Mouse (Mus musculus) heart, embryonic 13.5 days (tissue): Measurements from ENCODE around the gene Mcm2. TPM values are rescaled to one million over a fixed set of nuclear protein-coding genes. Genes with fewer than 3 reads are reported as not detected.

Experiments used
- ATAC-seq: fragments of 200-750 bp; cut with Nextera tagmentation; 2 replicates; pipeline ENCODE4 v1.8.0; 2017; ENCODE audit warnings: moderate TSS enrichment; ENCODE audit not compliant: insufficient number of reproducible peaks, low FRiP score, low TSS enrichment; ENCODE audit errors: extremely low read depth
- H3K27ac ChIP-seq: fragments of 300-500 bp; sonication (generic); replicated peaks from 2 replicates; pipeline ENCODE4 v1.5.1; 2015; ENCODE audit warnings: moderate library complexity, mild to moderate bottlenecking, inconsistent platforms
- H3K27me3 ChIP-seq: fragments of 300-500 bp; sonication (generic); replicated peaks from 2 replicates; pipeline ENCODE4 v1.6.1; 2015; ENCODE audit warnings: mild to moderate bottlenecking, inconsistent platforms
- H3K36me3 ChIP-seq: fragments of 300-500 bp; sonication (generic); 2 replicates; pipeline ENCODE4 v1.6.1; 2015; ENCODE audit warnings: mild to moderate bottlenecking, inconsistent platforms
- H3K4me1 ChIP-seq: fragments of 300-500 bp; sonication (generic); 2 replicates; pipeline ENCODE4 v1.6.1; 2015; ENCODE audit warnings: inconsistent platforms
- H3K4me2 ChIP-seq: fragments of 300-500 bp; sonication (generic); 2 replicates; pipeline ENCODE4 v1.6.1; 2015; ENCODE audit warnings: inconsistent platforms, mild to moderate bottlenecking, moderate library complexity
- H3K4me3 ChIP-seq: fragments of 300-500 bp; sonication (generic); 2 replicates; pipeline ENCODE4 v1.5.1; 2015; ENCODE audit warnings: moderate library complexity, mild to moderate bottlenecking, inconsistent platforms
- H3K9ac ChIP-seq: fragments of 300-500 bp; sonication (generic); 2 replicates; pipeline ENCODE4 v1.6.1; 2015; ENCODE audit warnings: inconsistent platforms, mild to moderate bottlenecking, moderate library complexity
- H3K9me3 ChIP-seq: fragments of 300-500 bp; sonication (generic); 2 replicates; pipeline ENCODE4 v1.6.1; 2016; ENCODE audit warnings: inconsistent platforms
- WGBS: fragments of 180-500 bp; shearing (Covaris S2); methylation state at CpG from one replicate; pipeline ENCODE4 v1.1.7; 2015; ENCODE audit warnings: mixed read lengths; 5-methylcytosine and 5-hydroxymethylcytosine counted together
- polyA plus RNA-seq: library from polyadenylated mRNA; unstranded; fragments of >200 nt; fragmentation: Nextera tagmentation; extraction: Ambion mirVana; gene quantifications from 2 replicates; pipeline ENCODE4 v1.2.1, GENCODE M21; 2015

Gene Mcm2
- polyA plus RNA-seq, 1 experiment from 2014 or later, result 98.3 TPM

DNA sequence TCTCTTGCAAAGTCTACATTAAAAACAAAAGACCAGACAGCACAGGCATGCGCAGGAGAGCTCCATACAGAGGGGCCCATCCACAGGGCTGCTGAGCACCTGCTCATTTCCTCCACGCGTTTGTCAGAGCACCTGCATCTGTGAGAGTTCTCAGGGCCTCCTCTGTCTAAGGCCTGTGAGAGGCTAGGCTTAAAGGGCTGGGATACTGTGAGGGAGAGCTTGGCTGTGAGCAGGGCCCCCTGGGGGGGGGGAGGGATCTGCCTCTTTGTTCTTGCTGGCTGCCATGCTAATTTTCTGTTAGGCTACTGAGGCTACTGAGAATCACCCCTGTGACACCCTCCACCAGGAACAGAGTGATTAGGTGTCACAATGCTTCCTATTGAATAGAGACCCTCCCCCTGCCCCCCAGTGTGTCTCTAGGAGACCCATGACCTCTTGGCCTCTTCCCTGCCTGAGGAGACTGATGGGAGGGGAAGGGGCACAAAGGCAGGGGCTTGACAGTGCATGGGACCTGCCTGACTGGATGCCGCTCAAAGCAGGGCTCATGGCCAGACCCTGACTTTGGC is 27.1 kb upstream of the Mcm2 start:
- H3K27ac ChIP-seq, result peak overlapping the region; percentile 76
- ATAC-seq, result no peak
- H3K27me3 ChIP-seq, result no peaks in the 10 kb centered on the region
- H3K9me3 ChIP-seq, result no peaks in the 10 kb centered on the region
- no peak overlapping the region for H3K4me2 ChIP-seq
- WGBS, result 32% methylated on average over 4 of the region's 4 CpGs
- no peaks in the 10 kb centered on the region for H3K36me3 ChIP-seq
- peaks cover 58% of the 10 kb centered on the region for H3K4me1 ChIP-seq
- H3K9ac ChIP-seq, result peak overlapping the region; percentile 41; the same call in 1 of the 2 replicates
- H3K4me3 ChIP-seq, result no peak overlapping the region

DNA sequence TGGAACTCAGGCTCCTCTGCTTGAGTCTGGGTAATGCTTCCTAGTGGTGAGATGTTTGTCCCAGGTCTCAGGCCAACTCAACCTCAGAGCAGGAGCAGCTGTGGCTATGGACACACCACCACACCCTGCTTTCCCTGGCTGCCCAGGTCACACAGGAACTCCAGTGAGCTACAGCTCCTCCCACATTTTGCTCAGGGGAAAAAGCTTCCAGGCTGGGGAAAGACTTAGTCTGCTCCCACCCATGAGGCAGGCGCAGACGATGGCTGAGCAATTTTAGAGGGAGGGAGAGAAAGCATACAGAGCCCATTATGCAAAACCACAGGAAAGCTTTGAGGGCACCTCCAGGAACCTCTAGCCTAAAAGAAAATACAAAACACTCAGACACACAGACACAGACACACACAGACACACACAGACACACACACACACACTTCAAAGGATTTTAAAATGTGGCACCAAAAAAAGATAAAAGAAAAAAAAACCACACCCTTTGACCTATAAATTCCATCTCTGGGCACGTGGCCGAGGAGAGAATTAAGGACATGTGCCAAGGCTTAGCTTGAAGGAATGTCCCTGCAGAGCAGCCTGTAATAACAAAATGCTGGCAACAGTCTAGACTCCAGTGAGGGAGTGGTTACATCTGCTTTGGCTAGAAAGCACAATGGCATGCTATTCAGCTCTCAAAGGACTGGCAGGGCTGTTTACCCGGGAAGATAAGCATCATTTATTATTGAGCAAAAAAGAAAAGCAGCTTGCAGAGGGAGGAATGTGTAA is 26.1 kb upstream of the Mcm2 start:
- no peak for ATAC-seq
- Histone ChIP-seq H3K27ac (peak overlapping the region; percentile 76), H3K4me1 (peaks cover 62% of the 10 kb centered on the region), H3K9me3 (no peaks in the 10 kb centered on the region), H3K4me3 (no peak overlapping the region), H3K4me2 (no peak overlapping the region), H3K27me3 (no peaks in the 10 kb centered on the region), H3K9ac (0 out of 2 replicates have a peak overlapping the region, but pooled peaks have one; percentile 33), H3K36me3 (no peaks in the 10 kb centered on the region)
- 19% methylated on average over 5 of the region's 5 CpGs for WGBS

DNA sequence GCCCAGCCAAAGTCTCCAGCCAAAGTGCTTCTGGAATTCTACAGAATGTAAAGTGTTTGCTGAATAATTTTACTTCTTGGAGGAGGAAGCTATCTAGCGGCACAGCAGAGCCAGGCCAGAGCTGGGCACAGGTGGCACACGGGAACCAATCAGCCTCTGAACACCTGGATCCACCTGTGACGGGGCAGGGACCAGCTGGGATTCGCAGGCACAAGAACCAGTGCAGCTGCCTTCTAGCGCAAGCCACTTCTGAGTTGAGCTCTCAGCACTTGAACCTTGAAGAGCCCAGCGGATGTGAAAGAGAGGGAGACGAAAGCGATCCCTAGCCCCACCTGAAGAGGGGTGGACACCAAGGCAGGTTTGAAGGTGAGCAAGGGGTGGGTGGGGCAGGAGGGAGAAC is 20.2 kb upstream of the Mcm2 start:
- WGBS, result 69% methylated on average over 8 of the region's 8 CpGs

DNA sequence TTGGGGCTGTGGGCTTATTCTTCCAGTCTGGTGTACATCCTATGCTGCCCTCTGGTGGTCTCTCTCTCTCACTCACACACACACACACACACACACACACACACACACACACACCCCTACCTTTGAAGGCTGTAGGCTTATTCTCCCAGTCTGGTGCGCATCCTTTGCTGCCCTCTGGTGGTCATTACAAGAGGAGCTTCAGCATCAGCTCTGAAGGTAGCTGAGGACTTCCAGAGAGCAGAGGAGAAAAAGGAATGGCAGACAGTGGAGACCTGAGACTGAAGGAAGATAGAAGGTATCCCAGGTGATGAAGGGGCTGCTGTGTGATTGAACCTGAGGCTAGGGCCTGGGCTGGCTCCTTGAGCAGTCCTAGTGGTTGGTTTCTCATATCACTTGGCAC is 17.6 kb upstream of the Mcm2 start:
- Histone ChIP-seq H3K27me3 (no peaks in the 10 kb centered on the region; the same call in 1 of the 2 replicates), H3K36me3 (peaks cover 21% of the 10 kb centered on the region), H3K9ac (no peak overlapping the region), H3K4me3 (no peak overlapping the region), H3K9me3 (no peaks in the 10 kb centered on the region), H3K4me1 (peaks cover 42% of the 10 kb centered on the region), H3K27ac (no peak overlapping the region), H3K4me2 (no peak overlapping the region)
- ATAC-seq, result peak; percentile 41
- 43% methylated on average over 1 of the region's 1 CpGs for WGBS

More for the DNA sequence above, 20.2 kb upstream of the Mcm2 start:
- Histone ChIP-seq H3K36me3 (no peaks in the 10 kb centered on the region), H3K4me1 (peaks cover 36% of the 10 kb centered on the region), H3K4me3 (no peak overlapping the region), H3K9ac (no peak overlapping the region), H3K4me2 (no peak overlapping the region), H3K27ac (no peak overlapping the region), H3K27me3 (no peaks in the 10 kb centered on the region; the same call in 1 of the 2 replicates), H3K9me3 (no peaks in the 10 kb centered on the region)
- no peak for ATAC-seq

DNA sequence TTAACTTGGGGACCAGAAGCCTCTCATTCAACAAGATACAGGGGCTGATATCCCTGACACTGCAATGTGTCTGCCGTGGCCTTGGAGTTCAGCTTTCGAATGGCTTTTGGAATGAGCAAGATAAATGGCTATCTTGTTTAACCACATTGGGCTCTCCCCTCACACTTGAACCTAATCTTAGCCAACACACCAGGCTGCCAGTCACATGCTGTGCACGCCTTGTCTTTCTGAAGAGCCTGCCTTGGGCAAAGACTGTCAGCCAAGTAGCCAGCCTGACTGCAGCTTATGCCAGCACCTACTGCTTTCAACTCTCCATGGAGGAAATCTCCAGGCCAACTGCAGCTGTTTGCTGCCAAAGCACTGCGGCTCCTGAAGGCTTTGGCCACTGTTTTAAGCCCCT is 16.9 kb upstream of the Mcm2 start:
- no peak overlapping the region for H3K4me3 ChIP-seq
- 25% methylated on average over 4 of the region's 4 CpGs for WGBS
- ATAC-seq, result peak; percentile 23; the same call in 1 of the 2 replicates
- no peaks in the 10 kb centered on the region for H3K9me3 ChIP-seq
- H3K27ac ChIP-seq, result peak overlapping the region; percentile 56
- H3K4me1 ChIP-seq, result peaks cover 40% of the 10 kb centered on the region
- no peak overlapping the region for H3K9ac ChIP-seq
- H3K36me3 ChIP-seq, result peaks cover 27% of the 10 kb centered on the region
- H3K27me3 ChIP-seq, result no peaks in the 10 kb centered on the region; the same call in 1 of the 2 replicates
- H3K4me2 ChIP-seq, result peak overlapping the region; percentile 12; the same call in 1 of the 2 replicates

DNA sequence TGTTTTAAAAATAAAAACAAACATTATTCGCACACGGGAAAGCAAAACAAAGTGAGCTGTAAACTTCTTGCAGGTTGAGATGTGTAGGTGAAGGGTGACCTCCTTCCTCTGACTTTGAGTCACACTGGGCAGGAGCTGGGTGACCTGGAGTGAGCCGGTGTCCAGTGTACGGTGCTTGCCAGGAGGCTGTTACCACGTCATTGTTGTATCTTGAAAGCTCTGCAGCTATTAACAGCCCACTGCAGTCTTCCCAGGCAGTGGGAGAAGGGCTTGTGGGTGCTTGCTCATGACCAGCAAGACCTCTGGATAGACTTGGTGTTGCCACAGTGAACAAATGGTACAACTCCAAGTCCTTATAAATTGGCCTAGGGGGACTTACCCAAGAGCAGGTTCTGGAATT is 16.2 kb upstream of the Mcm2 start:
- ATAC-seq, result no peak
- WGBS, result 49% methylated on average over 5 of the region's 5 CpGs

DNA sequence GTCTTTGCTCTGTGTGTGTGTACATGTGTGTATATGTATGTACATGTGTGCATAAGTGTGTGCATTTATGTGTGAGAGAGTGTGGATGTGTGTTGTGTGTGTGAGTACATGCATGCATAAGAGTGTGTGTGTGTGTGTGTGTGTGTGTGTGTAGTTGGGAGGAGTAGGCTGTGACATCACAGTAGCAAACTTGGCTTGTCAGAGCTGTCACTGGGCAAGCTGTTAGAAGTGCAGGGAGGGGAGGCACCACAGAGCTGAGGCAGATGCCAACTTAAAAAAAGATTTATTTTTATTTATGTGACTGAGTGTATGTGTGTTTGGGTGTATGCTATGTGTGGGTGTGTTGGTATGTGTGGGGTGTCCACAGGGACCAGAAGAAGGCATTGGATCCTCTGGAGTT is 14.9 kb upstream of the Mcm2 start:
- H3K9ac ChIP-seq, result no peak overlapping the region
- H3K4me2 ChIP-seq, result no peak overlapping the region
- no peaks in the 10 kb centered on the region for H3K9me3 ChIP-seq
- H3K4me1 ChIP-seq, result peaks cover 29% of the 10 kb centered on the region
- H3K27ac ChIP-seq, result no peak overlapping the region
- H3K36me3 ChIP-seq, result peaks cover 47% of the 10 kb centered on the region
- ATAC-seq, result no peak
- H3K27me3 ChIP-seq, result no peaks in the 10 kb centered on the region
- no peak overlapping the region for H3K4me3 ChIP-seq

More for the DNA sequence above, 16.2 kb upstream of the Mcm2 start:
- H3K4me1 ChIP-seq, result peaks cover 33% of the 10 kb centered on the region
- peak overlapping the region; percentile 12 for H3K4me2 ChIP-seq
- H3K9ac ChIP-seq, result no peak overlapping the region
- H3K27me3 ChIP-seq, result no peaks in the 10 kb centered on the region; the same call in 1 of the 2 replicates
- peak overlapping the region; percentile 56 for H3K27ac ChIP-seq
- no peak overlapping the region for H3K4me3 ChIP-seq
- peaks cover 34% of the 10 kb centered on the region for H3K36me3 ChIP-seq
- no peaks in the 10 kb centered on the region for H3K9me3 ChIP-seq

DNA sequence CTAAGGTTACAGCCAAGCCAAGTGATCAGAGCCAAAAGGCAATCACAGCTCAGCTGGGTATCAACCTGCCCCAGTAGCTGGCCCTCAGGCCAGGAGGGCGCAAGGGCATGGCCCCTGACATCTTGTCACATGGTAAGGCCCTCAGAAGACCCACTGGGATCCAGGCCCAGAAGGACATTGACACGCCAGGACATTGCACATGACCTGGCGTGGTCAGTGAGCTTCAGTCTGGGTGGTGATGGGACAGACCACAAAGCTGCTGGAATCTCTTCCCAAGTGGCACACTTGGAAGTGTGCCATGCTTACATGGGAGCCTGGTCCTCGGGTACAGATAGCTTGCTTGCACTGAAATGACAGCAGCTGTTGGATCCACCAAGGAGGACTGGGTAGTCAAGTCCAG is 14.4 kb upstream of the Mcm2 start:
- Histone ChIP-seq H3K27me3 (no peaks in the 10 kb centered on the region), H3K27ac (no peak overlapping the region), H3K9ac (no peak overlapping the region)

DNA sequence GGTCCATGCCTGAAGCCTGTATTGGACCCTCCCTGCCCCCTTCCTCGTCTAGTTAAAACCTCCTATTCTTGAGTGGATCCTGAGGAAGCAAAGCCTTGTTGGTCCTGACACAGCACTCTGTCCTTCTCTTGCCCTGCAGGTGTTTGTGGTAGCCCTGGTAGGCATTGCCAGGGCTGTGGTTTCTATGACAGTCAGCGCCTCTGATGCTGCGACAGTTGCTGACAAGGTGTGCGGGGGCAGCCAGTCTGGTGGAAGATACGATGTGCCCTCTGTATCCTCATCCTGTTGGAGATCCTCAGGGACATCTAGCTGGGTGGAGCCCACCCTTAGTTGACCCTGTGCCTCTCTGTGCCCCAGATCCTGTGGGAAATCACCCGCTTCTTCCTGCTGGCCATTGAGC is 10.6 kb upstream of the Mcm2 start:
- Histone ChIP-seq H3K9ac (no peak overlapping the region), H3K27me3 (no peaks in the 10 kb centered on the region), H3K4me1 (peaks cover 42% of the 10 kb centered on the region), H3K36me3 (peaks cover 57% of the 10 kb centered on the region), H3K4me2 (no peak overlapping the region), H3K9me3 (no peaks in the 10 kb centered on the region), H3K27ac (no peak overlapping the region), H3K4me3 (no peak overlapping the region)
- ATAC-seq, result no peak
- WGBS, result 82% methylated on average over 6 of the region's 6 CpGs

More for the DNA sequence above, 14.4 kb upstream of the Mcm2 start:
- Histone ChIP-seq H3K4me2 (no peak overlapping the region), H3K4me1 (peaks cover 29% of the 10 kb centered on the region), H3K9me3 (no peaks in the 10 kb centered on the region), H3K36me3 (peaks cover 51% of the 10 kb centered on the region), H3K4me3 (no peak overlapping the region)
- WGBS, result 68% methylated on average over 4 of the region's 4 CpGs
- no peak for ATAC-seq

DNA sequence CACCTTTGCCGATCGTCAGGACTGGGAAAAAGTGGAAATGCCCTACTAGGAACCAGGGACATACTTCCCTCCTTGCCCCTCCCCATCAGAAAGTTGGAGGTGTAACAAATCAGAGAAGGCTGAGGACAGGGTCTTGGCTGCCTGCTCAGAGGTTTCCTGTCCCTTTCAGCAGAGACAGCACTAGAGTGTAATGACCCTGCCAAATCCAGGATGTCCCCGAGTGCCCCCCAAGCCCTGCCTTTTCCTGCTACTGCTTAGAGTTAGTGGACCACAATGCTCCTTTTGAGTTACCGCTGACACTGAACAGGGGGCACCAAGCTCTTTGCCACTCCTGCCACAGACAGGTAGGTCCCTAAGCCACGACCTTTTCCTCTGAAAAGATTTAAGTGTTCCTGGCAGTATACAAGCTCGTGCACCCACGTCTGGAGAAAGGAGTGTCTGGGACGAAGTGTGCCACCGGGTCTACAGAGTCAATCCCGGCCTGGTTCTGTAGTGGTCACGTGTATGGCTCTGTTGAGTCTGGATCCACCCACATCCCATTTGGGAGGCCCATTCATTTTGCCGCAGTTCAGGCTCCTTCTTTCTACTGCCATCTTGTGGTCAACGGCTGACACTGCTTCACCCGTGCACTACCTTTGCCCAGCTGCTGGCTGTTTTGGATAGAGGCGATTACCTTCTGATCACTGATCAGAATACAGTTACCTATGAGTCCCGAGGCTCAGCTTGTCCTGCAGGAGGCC is 8.0 kb upstream of the Mcm2 start:
- H3K36me3 ChIP-seq, result peaks cover 40% of the 10 kb centered on the region
- ATAC-seq, result no peak
- H3K27me3 ChIP-seq, result no peaks in the 10 kb centered on the region
- 0 out of 2 replicates have a peak overlapping the region, but pooled peaks have one; percentile 11 for H3K4me3 ChIP-seq
- peaks cover 46% of the 10 kb centered on the region for H3K4me1 ChIP-seq
- no peaks in the 10 kb centered on the region for H3K9me3 ChIP-seq
- peak overlapping the region; percentile 39; the same call in 1 of the 2 replicates for H3K27ac ChIP-seq
- peak overlapping the region; percentile 68 for H3K9ac ChIP-seq
- peak overlapping the region; percentile 58 for H3K4me2 ChIP-seq
- WGBS, result 15% methylated on average over 16 of the region's 16 CpGs

DNA sequence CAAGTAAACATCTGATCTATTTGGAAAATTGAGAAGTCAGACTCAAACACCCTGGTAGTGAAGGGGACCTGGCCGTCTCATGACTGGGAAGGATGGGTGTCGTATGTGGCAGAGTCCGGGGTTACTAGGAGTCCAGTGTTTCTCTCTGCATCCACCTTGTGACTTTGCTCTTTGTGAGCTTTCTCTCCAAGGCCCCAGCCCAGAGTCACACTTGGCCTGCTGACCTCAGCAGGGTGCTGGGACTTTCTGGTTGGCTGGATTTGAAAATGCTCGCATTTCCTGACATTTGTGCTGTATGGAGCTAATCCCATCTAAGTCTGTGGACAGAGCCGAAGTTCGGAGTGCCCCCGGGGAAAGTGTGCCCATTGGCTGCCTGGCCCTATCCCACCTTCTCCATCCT is 6.5 kb upstream of the Mcm2 start:
- Histone ChIP-seq H3K36me3 (peaks cover 25% of the 10 kb centered on the region), H3K27ac (no peak overlapping the region), H3K27me3 (no peaks in the 10 kb centered on the region), H3K4me1 (peaks cover 55% of the 10 kb centered on the region), H3K9me3 (no peaks in the 10 kb centered on the region), H3K4me2 (peak overlapping the region; percentile 94), H3K4me3 (no peak overlapping the region), H3K9ac (peak overlapping the region; percentile 10; the same call in 1 of the 2 replicates)
- ATAC-seq, result no peak
- 81% methylated on average over 7 of the region's 7 CpGs for WGBS
